Mouse (Mus musculus) ovary, adult 18-20 months (tissue): ENCODE data around the gene Per1.

Source experiments
- DNase-seq: peaks from one replicate; pipeline ENCODE4 v3.0.0; 2022; ENCODE audit warnings: low spot score, mixed read lengths

The Per1 gene

GRCm38 (mm10) chr11:69133923-69134621, 39.1 kb downstream of the Per1 start:
- DNase-seq = peak; percentile 41

- DNase-seq = no peak
Observed at GRCm38 (mm10) chr11:69134622-69134968, 39.6 kb downstream of the Per1 start.

GRCm38 (mm10) chr11:69135361-69135760, 40.3 kb downstream of the Per1 start:
- DNase-seq = no peak

- peak; percentile 47 for DNase-seq
Observed at GRCm38 (mm10) chr11:69147546-69147945, 52.5 kb downstream of the Per1 start.

GRCm38 (mm10) chr11:69148451-69148960, 53.5 kb downstream of the Per1 start:
- no peak for DNase-seq

GRCm38 (mm10) chr11:69149728-69150127, 54.7 kb downstream of the Per1 start:
- no peak for DNase-seq

- DNase-seq = no peak
Observed at GRCm38 (mm10) chr11:69150444-69150843, 55.4 kb downstream of the Per1 start.

- DNase-seq = no peak
Observed at GRCm38 (mm10) chr11:69151004-69151403, 56.0 kb downstream of the Per1 start.

GRCm38 (mm10) chr11:69153831-69154230, 58.8 kb downstream of the Per1 start:
- no peak for DNase-seq

- no peak for DNase-seq
Observed at GRCm38 (mm10) chr11:69155351-69155750, 60.3 kb downstream of the Per1 start.

GRCm38 (mm10) chr11:69156800-69157199, 61.8 kb downstream of the Per1 start, which contains the start of gene Alox12b:
Gene Alox12b (plus strand): TSS chr11:69156989.
- no peak for DNase-seq
